Mouse (Mus musculus) spleen, adult 2 months (tissue): ENCODE measurements around the gene Vmn1r188. TPM values are rescaled to one million over a fixed set of nuclear protein-coding genes. Genes with fewer than 3 reads are reported as not detected.
"Not testable (repeated sequence)": the region's sequence is repeated elsewhere in the genome, so short reads cannot be mapped to it uniquely, and the experiment has no call there.

Experiments used
- DNase-seq, 2 experiments: peaks; one replicate each; pipeline versions ENCODE4 v3.0.0 to v3.0.0-alpha.2; 2012 to 2021; ENCODE audit warnings: low spot score in 2 of 2, low read depth in 1 of 2
- H3K27ac ChIP-seq: fragments of 200-500 bp; 2 replicates; pipeline ENCODE4 v1.5.1; 2012; ENCODE audit warnings: low read length, inconsistent platforms; ENCODE audit not compliant: insufficient read depth
- H3K27me3 ChIP-seq: fragments of 200-500 bp; 2 replicates; pipeline ENCODE4 v1.6.1; 2012; ENCODE audit warnings: mild to moderate bottlenecking, moderate library complexity, low read length, inconsistent platforms; ENCODE audit not compliant: control insufficient read depth, insufficient read depth
- H3K36me3 ChIP-seq: fragments of 200-500 bp; 2 replicates; pipeline ENCODE4 v1.6.1; 2012; ENCODE audit warnings: mild to moderate bottlenecking, low read length, inconsistent platforms; ENCODE audit not compliant: control insufficient read depth, insufficient read depth
- H3K4me1 ChIP-seq: fragments of 200-500 bp; 2 replicates; pipeline ENCODE4 v1.6.1; 2011; ENCODE audit warnings: inconsistent platforms; ENCODE audit not compliant: control insufficient read depth, insufficient read depth, insufficient read length
- H3K4me3 ChIP-seq: fragments of 200-500 bp; 2 replicates; pipeline ENCODE4 v1.5.1; 2011; ENCODE audit warnings: mild to moderate bottlenecking, inconsistent platforms; ENCODE audit not compliant: insufficient read depth, insufficient read length; ENCODE audit errors: extremely low read depth
- CTCF ChIP-seq: fragments of 200-500 bp; IDR thresholded peaks from 2 replicates; pipeline ENCODE4 v1.5.1; 2011; ENCODE audit warnings: mild to moderate bottlenecking, inconsistent platforms; ENCODE audit not compliant: insufficient read depth, insufficient read length, insufficient replicate concordance; ENCODE audit errors: extremely low read depth
- POLR2A ChIP-seq: fragments of 200-500 bp; IDR thresholded peaks from 2 replicates; pipeline ENCODE4 v1.6.1; 2011; ENCODE audit warnings: low read depth, low read length, inconsistent platforms
- WGBS: fragments of 180-500 bp; shearing (Covaris S2); methylation state at CpG from one replicate; pipeline ENCODE4 v1.1.7; 2018; 5-methylcytosine and 5-hydroxymethylcytosine counted together
- polyA plus RNA-seq: library from polyadenylated mRNA; depleted of rRNA; stranded (reverse); fragments of >200 nt; gene quantifications from 2 replicates; pipeline ENCODE4 v1.2.3, GENCODE M21; 2012; rRNA removed

Vmn1r188 gene
- polyA plus RNA-seq: not detected in 2 replicates

DNA sequence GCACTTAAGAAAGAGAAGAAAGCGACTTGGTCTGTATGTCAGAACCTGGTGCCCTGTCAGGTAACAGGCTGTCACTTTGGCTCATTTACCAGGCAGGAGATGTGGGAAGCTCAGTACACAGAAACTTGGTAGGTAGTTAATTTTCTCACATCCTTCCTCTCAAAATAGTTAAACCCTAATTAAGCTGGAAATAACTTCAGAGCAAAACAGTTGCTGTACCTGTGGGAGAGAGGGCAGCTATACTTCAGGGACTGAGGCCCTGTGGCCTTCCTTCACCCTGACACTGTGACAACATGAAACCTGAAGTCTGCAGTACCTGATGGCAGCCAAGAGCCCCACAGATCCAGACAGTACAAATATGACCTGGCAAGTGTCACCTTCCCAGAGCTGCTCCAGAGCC lies at the start of gene Vmn1r188:
TSS of gene Vmn1r188 (plus strand) at position 301 of the 400 bp plus-strand sequence.
- not testable (repeated sequence) for DNase-seq, H3K4me3 ChIP-seq, H3K27me3 ChIP-seq, H3K36me3 ChIP-seq, H3K4me1 ChIP-seq, H3K27ac ChIP-seq
- WGBS: 85% methylated on average over 1 of the region's 1 CpGs

DNA sequence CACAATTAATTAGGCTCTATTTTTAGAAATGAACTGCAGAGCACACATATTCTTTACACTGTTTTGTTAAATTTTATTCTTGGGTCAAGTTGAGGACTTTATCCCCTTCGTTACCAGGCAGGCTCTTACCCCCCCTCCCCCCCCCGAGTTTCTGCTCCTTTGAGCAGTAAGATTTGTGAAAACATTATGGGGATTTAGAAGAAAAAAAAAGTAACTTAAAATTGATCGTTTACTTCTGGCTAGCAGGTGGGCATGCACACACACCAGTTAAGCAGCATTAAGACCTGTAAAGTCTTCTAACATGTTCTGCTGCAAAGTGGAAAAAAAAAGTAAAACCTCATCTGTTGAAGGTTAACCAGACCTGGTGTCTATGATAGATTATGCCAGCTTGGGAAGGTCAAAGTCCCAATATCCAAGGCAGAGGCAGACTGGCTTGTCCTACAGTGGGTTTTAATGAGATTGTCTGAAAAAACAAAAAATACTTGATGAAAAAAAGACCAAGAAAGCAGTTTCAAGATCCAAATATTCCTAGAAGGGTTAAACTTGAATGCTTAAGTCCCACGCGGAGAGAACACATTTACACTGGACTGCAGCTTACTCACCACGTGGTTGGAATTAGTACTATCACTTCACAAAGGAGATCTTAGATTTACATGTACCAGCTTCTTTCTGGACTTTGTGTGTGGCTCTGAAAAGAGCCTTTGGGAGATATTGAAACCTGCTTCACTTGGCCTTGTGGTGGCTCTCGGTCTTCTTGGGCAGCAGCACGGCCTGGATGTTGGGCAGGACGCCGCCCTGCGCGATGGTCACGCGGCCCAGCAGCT lies 49.6 kb upstream of the Vmn1r188 start:
- H3K36me3 ChIP-seq: no peaks in the 10 kb centered on the region
- no peak for DNase-seq
- H3K27ac ChIP-seq: 0 out of 2 replicates have a peak overlapping the region, but pooled peaks have one; percentile 54
- peak overlapping the region; percentile 33; the same call in 1 of the 2 replicates for H3K4me3 ChIP-seq
- peaks cover 3% of the 10 kb centered on the region; the same call in 1 of the 2 replicates for H3K4me1 ChIP-seq
- 2% methylated on average over 14 of the region's 14 CpGs for WGBS
- no peaks in the 10 kb centered on the region for H3K27me3 ChIP-seq
- TF ChIP-seq POLR2A (no peak), CTCF (no peak)

DNA sequence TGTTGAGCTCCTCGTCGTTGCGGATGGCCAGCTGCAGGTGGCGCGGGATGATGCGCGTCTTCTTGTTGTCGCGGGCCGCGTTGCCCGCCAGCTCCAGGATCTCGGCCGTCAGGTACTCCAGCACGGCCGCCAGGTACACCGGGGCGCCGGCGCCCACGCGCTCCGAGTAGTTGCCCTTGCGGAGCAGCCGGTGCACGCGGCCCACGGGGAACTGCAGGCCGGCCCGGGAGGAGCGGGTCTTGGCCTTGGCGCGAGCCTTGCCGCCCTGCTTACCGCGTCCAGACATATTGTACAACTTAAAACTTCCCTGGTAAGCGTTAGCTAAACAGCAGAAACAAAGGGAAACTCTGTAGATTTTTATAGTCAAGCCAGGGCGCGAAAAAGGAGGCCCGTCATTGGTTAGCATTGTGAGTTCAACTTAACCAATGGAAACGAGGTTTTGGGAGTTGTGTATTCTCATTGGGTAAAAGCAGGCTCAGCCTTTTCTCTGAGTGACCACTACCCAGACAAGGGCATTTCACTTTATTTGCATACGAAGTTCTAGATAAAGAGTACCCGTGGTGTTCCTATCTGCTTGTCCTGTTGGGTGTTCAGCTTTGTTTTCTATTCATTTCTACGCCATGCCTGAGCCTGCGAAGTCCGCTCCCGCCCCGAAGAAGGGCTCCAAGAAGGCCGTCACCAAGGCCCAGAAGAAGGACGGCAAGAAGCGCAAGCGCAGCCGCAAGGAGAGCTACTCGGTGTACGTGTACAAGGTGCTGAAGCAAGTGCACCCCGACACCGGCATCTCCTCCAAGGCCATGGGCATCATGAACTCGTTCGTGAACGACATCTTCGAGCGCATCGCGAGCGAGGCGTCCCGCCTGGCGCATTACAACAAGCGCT lies 48.7 kb upstream of the Vmn1r188 start, which contains the start of the genes Hist1h2ah and Hist1h2bk:
TSS of gene Hist1h2ah (minus strand) at position 302 of the 882 bp plus-strand sequence.
TSS of gene Hist1h2bk (plus strand) at position 604 of the 882 bp plus-strand sequence.
- H3K27me3 ChIP-seq, H3K4me1 ChIP-seq, H3K36me3 ChIP-seq: not testable (repeated sequence)
- under 1% methylated on average over 26 of the region's 69 CpGs for WGBS
- peak within 1 kb of the TSS; percentile 64; the same call in 1 of the 2 replicates for H3K4me3 ChIP-seq
- peak; percentile 76 to 87 for DNase-seq
- peak within 1 kb of the TSS; percentile 80 for H3K27ac ChIP-seq

DNA sequence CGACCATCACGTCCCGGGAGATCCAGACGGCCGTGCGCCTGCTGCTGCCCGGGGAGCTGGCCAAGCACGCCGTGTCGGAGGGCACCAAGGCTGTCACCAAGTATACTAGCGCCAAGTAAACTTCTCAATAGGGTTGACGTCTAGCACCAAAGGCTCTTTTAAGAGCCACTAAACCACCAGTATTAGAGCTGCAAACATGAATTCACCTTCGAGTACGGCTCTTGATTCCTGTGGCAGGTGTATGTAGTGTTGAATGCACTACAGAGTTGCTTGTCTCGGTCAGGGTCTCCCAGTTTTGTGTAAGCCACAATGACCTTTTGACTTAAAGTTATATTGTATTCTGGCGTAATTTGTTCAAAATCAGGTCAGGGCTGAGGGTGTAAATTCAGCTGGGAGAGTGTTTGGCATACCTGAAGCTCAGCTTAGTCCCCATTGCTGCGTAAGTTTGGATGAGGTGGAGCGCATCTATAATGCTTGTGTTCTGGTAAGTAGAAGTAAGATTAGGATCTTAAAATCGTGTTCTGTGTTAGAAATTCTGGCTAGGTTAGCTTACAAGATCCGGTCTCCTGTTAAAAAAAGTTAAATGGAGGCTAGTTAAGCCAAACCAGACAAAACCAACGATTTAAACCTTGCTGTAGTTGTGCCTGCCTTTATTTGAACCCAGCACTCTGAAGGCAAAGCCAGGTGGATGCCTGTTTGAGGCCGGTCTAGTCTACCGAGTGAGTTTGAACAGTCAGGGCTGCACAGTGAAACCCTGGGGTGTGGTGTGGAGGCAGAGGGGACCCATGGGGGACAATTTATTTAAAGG lies 47.9 kb upstream of the Vmn1r188 start:
- peak overlapping the region; percentile 30; the same call in 1 of the 2 replicates for H3K4me3 ChIP-seq
- peak overlapping the region; percentile 38 for H3K27ac ChIP-seq
- no peak for DNase-seq

DNA sequence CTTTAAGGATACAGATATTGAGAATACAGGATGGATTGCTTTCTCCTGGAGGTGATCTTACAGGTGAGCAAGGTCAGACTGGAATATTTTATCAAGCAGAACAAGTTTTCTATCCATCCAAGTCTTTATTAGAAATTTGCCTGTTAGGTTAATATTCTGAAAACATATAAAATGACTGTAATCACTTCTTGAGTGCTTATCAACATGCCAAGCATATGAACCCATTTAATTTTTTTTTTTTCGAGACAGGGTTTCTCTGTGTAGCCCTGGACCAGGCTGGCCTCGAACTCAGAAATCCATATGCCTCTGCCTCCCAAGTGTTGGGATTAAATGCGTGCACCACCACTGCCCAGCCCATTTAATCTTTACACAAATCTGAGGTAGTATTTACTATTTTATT lies 47.3 kb upstream of the Vmn1r188 start:
- H3K36me3 ChIP-seq: no peaks in the 10 kb centered on the region
- TF ChIP-seq CTCF (no peak), POLR2A (no peak)
- no peak overlapping the region for H3K4me3 ChIP-seq
- DNase-seq: no peak
- no peaks in the 10 kb centered on the region for H3K27me3 ChIP-seq
- 77% methylated on average over 3 of the region's 3 CpGs for WGBS
- no peak overlapping the region for H3K27ac ChIP-seq
- peaks cover 3% of the 10 kb centered on the region; the same call in 1 of the 2 replicates for H3K4me1 ChIP-seq

More for the DNA sequence above, 47.9 kb upstream of the Vmn1r188 start:
- no peak for TF ChIP-seq POLR2A
- no peak for TF ChIP-seq CTCF
- Histone ChIP-seq H3K27me3 (no peaks in the 10 kb centered on the region), H3K36me3 (no peaks in the 10 kb centered on the region), H3K4me1 (peaks cover 3% of the 10 kb centered on the region; the same call in 1 of the 2 replicates)
- 4% methylated on average over 21 of the region's 23 CpGs for WGBS

DNA sequence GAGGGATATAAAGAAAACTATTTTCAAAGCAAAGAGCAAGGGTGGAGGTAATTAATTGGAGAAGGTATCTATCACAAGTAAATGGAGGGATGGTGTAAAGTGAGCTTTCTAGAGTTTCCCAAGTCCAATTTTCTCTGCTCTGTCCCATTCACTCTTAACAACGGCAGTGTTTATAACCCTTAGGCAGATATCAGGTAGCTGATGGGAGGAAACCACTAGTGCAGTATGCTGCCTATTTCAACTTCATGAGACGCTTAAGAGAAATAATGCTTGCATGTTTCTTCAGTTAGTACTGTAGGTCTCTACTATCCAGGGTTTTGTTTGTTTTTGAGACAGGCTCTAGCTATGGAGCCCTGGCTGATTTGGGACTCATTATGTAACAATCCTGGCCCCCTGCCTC lies 46.8 kb upstream of the Vmn1r188 start:
- H3K36me3 ChIP-seq: no peaks in the 10 kb centered on the region
- DNase-seq: no peak
- no peak overlapping the region for H3K4me3 ChIP-seq
- H3K27me3 ChIP-seq: no peaks in the 10 kb centered on the region
- WGBS: 81% methylated on average over 2 of the region's 2 CpGs
- TF ChIP-seq CTCF (no peak), POLR2A (no peak)
- H3K27ac ChIP-seq: no peak overlapping the region
- peaks cover 3% of the 10 kb centered on the region; the same call in 1 of the 2 replicates for H3K4me1 ChIP-seq
